Mouse (Mus musculus) mouse embryonic stem cell (cell line): ENCODE results near the gene Nptn.

Experiments used
- in situ Hi-C, 2 experiments: fragments of 300-500 bp; cut with MboI; formaldehyde crosslinking; loops; 1 replicate in 1 of 2; 3 replicates in 1 of 2; pipeline ENCODE4 v1.14.3; 2019 to 2020; ENCODE audit warnings: low sequenced_read_pairs in 2 of 2, low pct_unique_long_range_greater_than_20kb in 1 of 2, mixed read lengths in 1 of 2; ENCODE audit not compliant: unreplicated experiment in 1 of 2

Nptn gene

DNA sequence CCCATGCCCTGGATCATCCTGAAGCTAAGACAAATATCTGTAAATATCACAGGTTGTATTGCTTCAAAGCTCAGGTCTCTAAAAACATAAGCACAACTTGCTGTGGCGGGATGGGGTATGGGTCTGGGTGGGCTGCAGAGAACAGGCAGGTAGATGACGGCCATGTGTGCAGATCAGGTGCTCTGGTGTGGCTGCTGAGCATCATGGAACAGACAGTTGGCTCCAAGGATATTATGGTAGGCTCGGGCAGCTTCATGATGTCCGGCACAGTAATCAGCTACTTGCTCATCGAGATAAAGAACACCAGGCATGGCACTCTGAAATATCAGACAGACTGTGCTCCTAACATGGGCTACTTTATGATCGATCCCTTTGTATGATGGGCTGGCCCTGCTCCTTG, 87.8 kb downstream of the Nptn start:
- in situ Hi-C loops, result no loop called here

DNA sequence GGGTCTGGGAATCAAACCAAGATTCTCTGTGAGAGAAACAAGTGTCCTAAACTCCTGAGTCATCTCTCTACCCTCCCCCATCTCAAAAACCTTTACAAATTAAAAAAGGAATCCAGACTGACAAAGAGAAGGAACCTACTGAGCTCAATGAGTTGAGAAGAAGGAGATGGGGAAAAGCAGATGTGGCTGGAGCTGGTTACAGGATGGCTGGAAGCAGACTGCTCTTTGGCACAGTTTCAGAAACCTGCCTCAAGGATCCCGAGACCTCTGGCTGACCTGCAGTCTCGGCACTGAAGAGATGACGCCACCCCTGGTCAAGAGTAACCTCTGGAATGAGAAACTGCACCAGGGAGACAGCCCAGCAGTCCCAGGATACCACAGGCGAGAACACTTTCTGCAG, 90.4 kb downstream of the Nptn start:
- in situ Hi-C loops, result no loop called here

DNA sequence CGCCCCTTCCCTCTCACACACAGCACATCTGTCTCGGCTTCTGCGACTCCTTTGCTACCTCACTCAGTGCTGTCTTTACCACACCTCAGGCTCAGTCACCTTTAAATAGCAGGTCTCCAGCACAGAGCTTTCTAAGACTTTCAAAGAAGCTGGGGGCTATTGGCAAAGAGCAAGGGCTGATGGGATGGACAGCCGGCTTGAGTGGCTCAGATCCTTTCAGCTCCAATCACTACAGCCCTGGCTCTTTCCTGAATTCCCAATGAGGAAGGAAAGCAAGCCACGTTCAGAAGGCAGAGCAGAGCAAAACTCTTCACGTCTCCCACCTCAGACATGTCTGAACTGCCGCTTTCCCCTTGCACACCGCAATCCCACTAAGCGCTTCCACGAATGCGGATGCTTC, 92.7 kb downstream of the Nptn start:
- in situ Hi-C loops, result no loop called here

DNA sequence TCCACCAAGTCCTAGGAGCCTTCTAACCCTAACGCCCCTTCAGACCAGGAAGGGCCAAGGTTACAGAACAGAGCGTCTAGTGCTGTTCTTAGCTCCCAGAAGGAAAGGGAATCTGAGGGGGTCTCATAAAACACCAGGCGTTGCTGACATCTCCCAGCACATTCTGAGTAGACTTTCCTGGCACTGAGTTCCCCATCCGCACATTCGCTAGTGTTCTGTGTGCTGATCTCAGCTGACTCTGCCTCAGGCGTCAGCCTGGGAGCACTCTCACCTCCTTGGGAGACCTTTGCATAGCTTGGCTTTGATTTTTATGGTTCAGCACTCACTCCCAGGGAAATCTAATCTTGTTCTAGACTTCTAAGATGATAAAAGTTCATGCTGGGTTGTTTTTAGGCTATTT, 93.3 kb downstream of the Nptn start:
- in situ Hi-C loops, result no loop called here

DNA sequence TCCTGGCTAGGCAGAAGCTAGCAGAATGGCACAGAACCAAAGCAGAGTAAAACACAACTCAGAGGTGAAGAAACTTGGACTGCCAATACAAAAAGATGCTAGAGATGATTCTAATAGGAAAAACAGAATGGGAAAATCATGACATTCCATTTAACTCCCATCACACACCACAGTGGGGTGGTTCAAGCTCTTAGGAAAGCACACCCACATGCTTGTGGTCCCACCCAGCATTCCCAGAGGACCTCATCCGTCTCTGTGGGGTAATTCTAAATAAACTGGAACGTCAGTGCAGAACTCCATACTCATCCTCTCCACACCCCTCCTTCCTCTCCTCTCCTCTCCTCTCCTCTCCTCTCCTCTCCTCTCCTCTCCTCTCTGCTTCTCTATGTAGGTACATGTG, 99.4 kb downstream of the Nptn start:
- in situ Hi-C loops, result no loop called here

DNA sequence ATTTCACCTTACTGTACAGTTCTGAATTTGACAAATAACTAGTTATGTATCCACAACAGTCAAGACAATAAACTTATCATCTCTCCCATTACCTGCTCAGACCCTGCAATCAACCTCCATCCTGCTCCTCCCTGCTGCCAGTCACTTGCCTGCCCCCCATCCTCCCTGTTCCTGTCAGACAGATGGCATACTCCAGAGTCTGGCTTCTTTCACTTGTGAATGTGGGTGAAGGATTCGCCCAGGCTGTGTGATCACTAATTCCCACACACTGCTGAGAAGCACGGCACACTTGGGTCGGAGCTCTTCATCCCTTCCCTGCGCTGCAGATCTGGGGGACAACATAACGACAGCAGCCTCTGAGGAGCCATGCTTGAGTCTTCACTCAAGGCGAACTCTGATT, 100.1 kb downstream of the Nptn start:
- in situ Hi-C loops, result no loop called here

DNA sequence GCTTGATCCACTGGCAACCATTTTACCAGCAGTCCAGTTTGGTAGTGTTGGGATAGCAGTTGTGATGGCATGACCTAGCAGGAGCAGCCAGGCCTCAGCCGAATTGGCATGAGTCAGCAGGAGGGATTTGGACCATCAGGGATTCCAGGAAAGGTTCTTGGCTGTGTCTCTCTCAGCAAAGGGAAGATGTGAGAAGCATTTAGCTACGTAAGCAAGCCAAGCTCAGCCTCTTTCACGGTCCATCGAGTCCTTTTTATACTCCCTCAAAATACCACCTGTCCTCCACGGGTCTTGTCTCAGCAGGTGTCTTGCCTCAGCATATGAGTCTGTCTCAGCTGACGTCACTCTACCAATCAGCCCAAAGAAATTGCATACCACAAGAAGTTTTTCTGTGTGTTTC, 101.3 kb downstream of the Nptn start:
- in situ Hi-C loops, result no loop called here

DNA sequence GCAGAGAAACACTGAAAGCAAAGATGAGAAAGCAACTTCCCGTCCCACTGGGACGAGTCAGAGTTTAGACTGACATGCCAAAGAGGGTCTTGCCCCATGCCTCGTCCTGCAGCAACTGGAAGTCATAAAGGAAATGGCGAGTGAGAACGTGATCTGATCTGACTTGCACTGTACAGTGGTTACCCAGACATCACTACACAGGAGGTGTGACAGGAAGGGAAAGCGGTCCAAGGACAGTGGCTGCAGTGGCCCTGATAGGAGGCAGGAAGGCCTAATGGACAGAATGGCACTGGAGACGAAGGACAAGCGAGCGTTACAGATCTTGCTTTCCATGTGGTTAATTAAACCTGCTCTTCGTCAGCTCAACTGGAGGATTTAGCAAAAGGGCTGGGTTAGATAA, 103.2 kb downstream of the Nptn start:
- in situ Hi-C loops, result no loop called here

DNA sequence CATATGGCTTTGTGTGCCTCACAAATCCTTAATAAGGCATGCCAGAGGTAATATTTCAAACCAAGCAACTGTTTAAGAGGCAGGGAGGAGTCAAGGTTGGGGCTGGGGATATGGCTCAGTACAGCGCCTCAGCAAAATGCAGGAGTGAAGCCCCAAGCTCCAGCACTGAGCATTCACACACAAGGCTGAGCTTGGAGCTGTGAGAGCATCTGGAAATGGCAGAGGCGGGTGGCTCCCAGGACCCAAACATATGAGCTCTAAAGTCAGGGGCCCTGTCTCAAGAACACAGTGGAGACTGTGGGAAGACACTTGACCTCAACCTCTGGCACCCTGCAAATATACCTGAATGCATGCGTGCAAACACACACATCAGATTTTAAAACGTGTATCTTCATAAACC, 106.0 kb downstream of the Nptn start:
- in situ Hi-C loops, result no loop called here

DNA sequence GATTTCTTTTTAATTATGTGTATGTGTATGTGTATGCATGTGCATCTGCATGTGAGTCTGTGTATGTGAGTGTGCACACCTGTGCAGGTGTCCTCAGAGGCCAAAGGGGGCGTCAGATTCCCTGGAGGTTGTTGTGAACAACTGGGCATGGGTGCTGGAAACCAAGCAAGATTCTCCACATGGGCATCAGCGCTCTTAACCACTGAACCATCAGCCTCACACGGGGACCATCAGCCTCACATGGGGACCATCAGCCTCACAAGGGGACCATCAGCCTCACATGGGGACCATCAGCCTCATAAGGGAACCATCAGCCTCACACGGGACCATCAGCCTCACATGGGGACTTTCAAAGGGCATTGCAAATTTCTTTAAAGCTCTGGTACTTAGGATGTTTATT, 108.7 kb downstream of the Nptn start:
- in situ Hi-C loops, result no loop called here

DNA sequence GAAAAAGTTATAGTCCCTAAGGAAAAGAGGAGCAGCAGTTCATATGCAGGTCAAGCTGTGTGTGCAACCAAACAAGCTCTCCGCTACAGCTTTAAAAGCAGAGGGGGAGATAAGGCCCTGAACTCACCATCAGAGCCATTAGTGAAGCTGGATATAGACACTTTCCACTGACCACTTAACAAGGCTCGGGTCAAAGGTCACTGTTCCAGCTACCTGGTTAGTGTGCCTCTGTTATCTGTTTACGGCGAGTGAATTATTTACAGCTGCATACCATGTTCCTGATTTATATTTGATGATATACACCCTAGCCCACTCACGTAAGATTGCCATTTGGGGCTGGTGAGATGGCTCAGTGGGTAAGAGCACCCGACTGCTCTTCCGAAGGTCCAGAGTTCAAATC, 109.4 kb downstream of the Nptn start:
- in situ Hi-C loops, result no loop called here

DNA sequence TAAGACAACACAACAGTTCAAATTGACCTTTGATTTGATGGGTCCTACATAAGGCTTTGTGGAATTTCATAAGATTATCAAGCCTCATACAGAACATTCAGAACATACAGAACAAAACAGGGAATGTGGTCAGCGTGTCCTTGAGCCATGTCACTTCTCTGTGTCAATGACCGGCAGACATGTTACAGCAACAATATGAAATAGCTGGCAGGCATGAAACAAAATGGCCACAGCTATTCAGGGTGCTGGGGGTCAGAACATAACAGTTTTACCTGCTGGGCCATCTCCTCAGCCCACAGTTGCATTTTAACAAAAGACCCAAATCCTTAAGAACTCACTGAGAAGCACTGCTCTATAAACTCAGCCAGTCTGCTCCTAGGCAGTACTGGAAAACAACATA, 116.4 kb downstream of the Nptn start:
- in situ Hi-C loops, result no loop called here

DNA sequence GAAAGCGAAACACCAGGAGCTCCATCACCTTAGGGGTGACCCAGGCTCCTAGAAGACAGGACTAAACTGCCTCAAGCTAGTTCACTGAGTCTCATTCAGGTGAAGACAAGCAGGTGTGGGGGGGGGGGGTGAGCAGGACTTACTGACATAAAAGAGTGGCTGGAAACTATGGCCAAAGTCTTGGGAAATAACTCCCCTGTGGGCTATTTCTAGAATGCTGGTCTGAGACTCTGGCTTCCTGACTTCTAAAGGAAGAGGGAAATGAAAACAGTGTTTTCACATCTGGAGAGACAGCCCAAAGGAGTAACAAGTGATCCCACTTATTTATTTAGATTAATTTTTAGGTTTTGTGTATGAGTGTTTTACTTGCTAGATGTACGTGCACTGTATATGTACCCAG, 119.7 kb downstream of the Nptn start:
- in situ Hi-C loops, result no loop called here

DNA sequence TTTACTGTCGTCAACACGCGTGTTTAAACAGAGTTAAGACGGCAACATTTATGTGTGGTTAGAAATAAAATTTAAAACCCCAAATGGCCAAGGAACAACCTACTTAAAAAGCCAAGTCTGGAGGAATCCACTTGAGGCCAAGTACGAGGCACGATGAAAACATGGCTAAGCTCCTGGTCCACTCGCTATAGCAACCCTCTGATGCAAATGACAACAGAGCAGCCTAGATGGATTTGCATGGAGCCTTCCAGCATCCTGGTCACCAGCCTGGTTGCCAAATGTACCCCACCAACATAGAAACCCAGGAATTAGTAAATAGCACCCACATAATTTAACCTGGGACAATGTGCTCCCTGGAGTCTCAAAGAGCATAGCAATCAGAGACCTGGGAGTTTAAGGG, 121.7 kb downstream of the Nptn start:
- in situ Hi-C loops, result no loop called here

DNA sequence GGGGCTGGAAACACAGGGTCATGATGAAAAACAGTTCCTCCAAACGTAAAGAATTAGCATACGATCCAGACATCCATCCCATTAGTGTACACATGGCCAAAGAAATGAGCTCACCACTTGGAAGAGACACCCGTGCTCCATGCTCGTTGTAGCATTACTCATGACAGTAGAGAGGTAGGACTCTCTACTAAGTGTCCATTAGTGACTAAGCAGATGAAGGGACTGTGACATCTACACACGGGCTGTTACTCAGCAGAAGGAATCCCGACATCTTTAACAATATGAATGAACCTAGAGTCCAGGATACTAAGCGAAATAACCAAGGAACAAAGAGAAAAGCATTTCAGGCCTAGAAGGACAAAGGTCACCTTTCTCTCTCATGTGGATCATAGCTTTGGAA, 124.0 kb downstream of the Nptn start:
- in situ Hi-C loops, result no loop called here
